Mouse (Mus musculus): ENCODE measurements at regions not wholly inside any gene's neighbourhood (a gene's known extent, or its start where the extent isn't known, plus 50 kb on each side); places are given as distances from the start of the nearest gene placed in this dataset.

DNA sequence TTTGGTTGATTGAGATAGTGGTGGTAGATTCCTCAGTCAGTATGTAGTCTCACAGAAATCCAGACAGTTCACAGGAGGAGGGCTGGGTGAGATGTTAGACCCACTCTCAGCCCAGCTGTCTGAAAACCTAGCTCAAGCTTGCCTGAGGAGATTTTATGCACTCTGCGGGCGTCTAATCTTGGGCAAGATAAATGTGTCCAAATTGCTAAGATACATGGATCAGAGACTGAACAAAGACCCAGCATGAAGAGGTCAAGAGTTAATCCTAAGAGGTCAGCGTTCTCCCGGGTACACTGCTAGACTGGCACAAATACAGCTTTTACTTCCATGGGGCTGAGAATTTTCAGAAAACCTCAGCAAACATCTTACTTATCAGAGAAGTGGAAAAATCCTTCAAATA lies 186.8 kb upstream of the Dusp10 start:
- no peak for DNase-seq (ENCODE audit: low spot score in 2 of 2)

DNA sequence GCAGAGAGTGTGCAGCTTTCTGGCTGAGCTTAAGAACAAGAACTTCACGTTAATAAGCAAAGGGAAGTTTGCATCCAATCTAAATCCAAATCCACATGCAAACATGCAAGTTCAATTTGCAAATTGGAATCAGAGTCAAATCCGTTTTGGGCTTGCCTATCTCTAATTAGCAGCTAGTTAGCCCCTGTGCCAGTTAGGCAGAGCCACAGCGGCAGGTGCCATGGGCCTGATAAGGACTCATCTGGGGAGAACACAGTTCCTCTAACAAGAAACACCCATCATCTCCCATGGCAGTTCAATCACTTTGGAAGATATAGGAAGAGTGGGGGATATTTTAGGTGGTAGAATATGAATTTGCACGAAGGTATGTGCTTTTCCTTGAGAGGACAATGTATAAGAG lies 168.0 kb upstream of the Dusp10 start:
- DNase-seq (ENCODE audit: low spot score in 2 of 2) = no peak

- DNase-seq (ENCODE audit: low spot score in 2 of 2) = peak in 1 of 2 experiments; percentile 25
These were observed 159.0 kb upstream of the Dusp10 start for GRCm38 (mm10) chr1:183853956-183854613.

GRCm38 (mm10) chr1:183865111-183865510 lies 148.0 kb upstream of the Dusp10 start:
- DNase-seq (ENCODE audit: low spot score in 2 of 2) = no peak

DNA sequence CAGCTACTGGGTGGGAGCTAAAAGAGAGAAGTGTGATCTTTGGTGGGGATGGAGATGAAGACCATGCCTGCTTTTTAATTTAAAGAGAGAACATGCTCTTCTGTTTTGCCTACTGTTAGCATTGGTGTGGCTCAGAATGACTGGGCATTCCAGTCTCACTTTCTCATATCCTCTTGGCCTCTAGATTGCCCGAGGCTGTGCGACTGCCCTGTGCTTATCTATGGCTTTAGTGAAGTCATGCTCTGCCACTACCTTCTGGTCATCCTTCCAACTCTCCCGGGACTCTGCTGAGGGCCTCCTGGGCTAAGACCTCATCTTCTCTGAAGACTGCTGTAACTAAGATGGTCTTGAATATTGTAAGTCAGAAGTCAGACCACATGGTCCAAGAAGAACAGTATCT lies 147.5 kb upstream of the Dusp10 start:
- no peak for DNase-seq (ENCODE audit: low spot score in 2 of 2)

DNA sequence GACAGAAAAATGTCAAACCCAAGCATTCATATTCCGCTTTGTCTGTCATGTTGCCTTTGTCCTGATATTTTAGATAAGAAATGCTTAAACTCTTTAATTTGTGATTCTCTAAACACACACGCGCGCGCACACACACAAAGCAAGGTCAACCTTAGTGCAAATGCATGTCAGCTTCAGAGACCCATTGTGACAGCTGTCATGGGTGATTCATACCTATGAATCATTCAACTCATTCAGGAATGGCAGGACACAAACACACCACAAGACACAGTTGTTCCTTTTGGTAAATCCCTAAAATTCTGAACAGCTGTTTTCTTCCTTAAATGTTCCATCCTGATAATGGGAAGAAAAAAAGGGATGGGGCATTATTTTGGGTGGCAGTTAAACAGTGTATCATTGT lies 144.1 kb upstream of the Dusp10 start:
- no peak for DNase-seq (ENCODE audit: low spot score in 2 of 2)

DNA sequence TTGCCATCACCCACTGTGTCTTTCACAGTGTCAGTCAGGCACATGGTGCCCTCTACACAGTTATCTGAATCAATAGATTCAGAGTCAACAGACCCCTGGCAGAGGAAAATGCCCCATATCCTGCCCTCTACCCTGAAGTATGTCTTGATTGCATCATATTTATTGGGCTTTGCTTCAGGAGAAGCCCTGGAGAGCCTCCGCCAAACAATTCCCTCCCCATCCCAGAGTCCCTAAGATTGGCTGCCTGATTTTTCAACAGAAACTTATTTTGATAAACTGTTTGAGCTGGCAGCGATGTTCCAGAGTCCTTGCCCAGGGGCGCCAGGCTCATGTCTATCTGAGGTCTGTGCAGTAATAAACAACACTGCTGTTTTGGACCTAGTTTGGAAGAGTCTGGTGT lies 117.2 kb upstream of the Dusp10 start:
- DNase-seq (ENCODE audit: low spot score in 2 of 2) = no peak

DNA sequence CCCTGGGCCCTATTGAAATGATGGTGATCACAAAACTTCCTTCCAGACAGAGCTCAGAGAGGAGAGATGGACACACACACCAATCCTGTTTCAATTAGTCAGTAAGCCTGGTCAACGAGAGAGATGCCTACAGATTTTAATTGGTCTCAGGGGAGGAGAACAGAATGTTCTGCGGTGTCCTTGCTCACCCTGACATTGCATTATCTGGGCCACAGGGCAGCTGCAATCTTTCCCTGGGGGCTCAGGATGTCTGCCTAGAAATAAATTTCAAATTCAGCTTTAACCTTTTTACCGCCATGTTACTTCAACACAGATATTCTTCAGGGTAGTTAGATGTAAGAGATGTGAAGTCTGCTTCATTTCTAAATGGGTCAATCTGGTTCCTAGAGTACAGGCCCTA lies 115.0 kb upstream of the Dusp10 start:
- no peak for DNase-seq (ENCODE audit: low spot score in 2 of 2)

- no peak for DNase-seq (ENCODE audit: low spot score in 2 of 2)
These were observed 108.5 kb upstream of the Dusp10 start for GRCm38 (mm10) chr1:183904564-183904963.

DNA sequence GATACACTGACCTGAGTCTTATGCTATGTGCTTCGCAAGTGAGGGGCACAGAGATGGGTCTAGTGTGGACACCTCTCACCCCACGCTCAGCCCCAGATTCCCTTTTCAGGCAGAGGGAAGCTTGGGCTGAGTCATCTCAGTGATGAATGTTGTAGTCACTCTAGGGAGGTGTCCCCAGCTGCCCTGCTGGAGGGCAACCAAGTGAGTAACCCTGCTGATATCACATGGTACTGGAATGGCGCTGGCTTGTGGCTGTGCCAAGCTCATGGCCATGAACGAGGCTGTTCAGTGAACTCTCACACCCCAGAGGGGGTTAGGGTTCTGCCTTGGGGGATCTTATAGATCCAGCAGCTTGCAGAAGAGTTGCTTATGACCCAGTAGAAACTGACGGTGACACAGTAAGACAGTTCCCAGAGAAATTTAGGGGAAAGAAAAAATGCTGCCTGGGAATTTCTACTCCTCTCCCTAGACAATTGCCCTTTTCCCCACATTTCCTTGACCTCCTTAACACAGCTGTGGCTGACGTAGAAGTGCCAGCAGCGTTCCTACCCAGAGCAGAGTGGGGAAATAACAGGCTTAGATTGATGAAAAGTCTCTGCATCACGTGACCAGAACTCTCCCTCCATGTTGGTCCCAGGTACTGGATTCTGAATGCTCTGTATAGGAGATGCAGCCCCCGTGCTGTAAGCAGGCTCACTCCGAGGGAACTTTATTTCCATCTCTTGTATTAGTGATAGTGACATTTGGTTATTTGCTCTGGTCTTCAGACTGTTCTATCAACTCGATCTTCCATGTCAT lies 107.6 kb upstream of the Dusp10 start:
- DNase-seq (ENCODE audit: low spot score in 2 of 2) = peak in 1 of 2 experiments; percentile 30

DNA sequence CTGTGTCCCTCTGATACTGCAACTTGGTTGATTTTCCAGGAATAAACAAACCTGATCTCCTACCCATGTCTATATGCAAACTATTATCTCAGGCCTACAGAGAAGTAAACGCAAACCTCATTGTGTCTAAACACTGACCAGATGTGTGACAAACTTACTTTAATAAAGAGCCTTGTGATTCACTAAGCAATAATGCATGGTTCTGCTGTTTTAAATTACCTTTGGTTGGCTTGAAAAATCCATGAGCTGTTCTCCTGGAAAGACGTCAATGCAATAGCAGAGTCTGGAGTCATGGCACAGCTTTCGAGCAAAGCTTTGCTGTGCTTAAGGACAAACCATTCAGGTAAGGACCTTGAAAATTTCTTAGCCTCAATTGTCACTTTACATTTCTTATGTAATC lies 95.4 kb upstream of the Dusp10 start:
- no peak for DNase-seq (ENCODE audit: low spot score in 2 of 2)

GRCm38 (mm10) chr1:183921262-183921661 lies 91.8 kb upstream of the Dusp10 start:
- DNase-seq (ENCODE audit: low spot score in 2 of 2) = no peak

DNA sequence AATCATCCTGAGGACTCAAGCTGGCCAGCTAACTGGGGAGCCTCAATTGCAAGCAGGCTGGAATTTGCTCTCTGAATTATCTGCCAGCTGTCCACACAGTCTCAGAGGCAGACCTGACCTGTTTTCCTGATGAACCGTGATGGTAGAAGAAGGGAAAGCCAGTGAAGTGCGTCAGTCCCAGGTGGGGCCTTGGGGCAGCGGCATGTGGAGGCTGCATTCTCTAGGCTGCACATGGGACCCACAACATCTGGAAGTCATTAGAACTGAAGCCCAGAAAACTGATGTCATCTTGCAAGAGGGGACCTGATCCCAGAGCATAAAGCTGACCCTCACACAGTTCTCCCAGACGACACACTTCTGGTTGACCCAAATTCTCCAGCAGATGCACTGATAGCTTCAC lies 84.6 kb upstream of the Dusp10 start:
- DNase-seq (ENCODE audit: low spot score in 2 of 2) = no peak

DNA sequence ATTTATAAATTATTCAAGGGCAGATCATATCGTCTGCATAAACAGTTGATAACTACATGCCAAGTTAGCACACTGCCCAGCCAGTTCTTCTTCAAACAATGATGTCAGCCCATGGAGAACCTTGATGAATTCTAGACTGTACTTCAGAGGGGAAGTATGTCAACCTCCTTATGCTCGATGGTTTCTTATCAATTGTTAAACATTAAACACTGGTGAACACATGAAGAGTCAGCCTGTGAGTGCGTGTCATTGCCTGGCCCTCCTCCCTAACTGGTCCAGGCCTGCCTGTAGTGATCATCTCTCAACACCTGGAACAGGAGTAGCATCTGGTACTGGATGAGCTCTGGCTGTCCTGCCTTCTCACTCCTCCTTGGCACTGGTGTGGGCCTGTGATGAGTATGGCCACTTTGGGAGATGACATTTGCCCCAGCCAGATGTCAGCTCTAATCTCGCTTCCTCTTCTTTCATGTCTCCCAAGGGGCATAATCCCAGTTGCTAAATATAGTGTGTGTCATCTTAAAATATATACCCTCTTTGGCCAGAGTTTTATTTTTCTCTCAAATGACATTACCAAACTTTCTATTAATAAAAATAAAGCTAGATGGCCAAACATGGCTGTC lies 82.6 kb upstream of the Dusp10 start:
- DNase-seq (ENCODE audit: low spot score in 2 of 2) = no peak

- DNase-seq (ENCODE audit: low spot score in 2 of 2) = no peak
These were observed 82.0 kb upstream of the Dusp10 start for GRCm38 (mm10) chr1:183931141-183931540.

GRCm38 (mm10) chr1:183933845-183934244 lies 79.3 kb upstream of the Dusp10 start:
- DNase-seq (ENCODE audit: low spot score in 2 of 2) = no peak

GRCm38 (mm10) chr1:183937166-183937565 lies 75.9 kb upstream of the Dusp10 start:
- no peak for DNase-seq (ENCODE audit: low spot score in 2 of 2)

- no peak for DNase-seq (ENCODE audit: low spot score in 2 of 2)
These were observed 74.7 kb upstream of the Dusp10 start for GRCm38 (mm10) chr1:183938361-183938760.

GRCm38 (mm10) chr1:183940706-183941105 lies 72.4 kb upstream of the Dusp10 start:
- DNase-seq (ENCODE audit: low spot score in 2 of 2) = no peak

DNA sequence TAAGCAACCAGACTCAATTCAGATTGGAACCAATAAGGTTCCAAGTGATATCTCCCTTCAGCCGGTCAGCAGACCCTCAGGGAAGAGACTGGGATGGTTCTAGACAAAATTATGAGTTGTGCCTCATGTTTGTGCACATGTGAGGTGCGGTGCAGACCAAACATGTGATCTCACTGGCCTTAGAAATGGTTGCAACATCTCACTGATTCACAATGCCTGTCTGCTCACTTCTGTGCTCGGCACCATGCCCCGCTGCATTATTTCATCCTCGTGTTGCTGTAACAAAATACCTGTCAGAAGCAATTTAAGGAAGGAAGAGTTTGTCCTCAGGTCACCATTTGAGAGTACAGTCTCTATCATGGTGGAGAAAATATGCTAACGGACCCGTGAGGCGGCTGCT lies 66.9 kb upstream of the Dusp10 start:
- no peak for DNase-seq (ENCODE audit: low spot score in 2 of 2)

GRCm38 (mm10) chr1:183947066-183947465 lies 66.0 kb upstream of the Dusp10 start:
- no peak for DNase-seq (ENCODE audit: low spot score in 2 of 2)

DNA sequence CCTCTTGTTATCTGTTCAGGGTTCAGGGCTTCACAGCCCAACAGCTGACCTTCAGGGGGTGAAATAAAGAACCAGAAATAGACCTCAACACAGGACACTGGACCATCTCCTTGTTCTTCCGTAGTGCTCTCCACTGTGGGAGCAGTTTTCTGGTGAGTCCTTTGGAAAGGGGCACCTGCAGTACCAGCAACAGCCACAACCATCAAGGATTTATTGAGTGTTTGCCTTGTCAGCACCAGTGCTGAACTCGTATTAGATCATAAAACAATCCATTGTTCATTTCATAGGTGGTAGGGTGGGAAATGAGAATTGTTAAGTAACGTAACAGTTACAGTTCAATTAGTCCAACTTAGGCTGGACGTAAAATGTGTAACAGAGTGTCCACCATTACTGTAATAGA lies 63.9 kb upstream of the Dusp10 start:
- DNase-seq (ENCODE audit: low spot score in 2 of 2) = no peak

DNA sequence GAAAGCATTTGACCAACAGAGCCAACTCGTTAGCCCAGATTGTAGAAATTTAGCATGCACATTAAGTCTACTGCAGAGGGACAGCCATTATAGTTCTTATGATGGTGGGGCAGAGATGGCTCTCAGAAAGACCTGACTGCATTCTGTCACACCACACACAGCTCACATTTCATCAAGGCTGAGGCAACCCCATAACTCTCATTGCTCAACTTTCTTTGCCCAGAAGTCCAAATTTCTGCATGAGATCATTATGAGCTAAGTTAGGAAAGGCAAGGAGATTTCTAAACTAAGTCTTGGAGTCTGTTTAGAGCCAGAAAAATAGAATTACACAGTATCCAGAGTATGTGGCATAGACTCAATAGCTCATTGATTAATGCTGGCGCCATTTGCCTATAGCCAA lies 59.0 kb upstream of the Dusp10 start:
- no peak for DNase-seq (ENCODE audit: low spot score in 2 of 2)

Data from layer of hippocampus, adult 18-20 months (tissue).